Mouse (Mus musculus): Measurements from ENCODE around the gene Itih5. TPM values are rescaled to one million over a fixed set of nuclear protein-coding genes. Genes with fewer than 3 reads are reported as not detected.

Itih5 gene
- polyA plus RNA-seq, 1 experiment from 2014 or later = 1.4 TPM

GRCm38 (mm10) chr2:10157184-10157583 lies 3.8 kb downstream of the Itih5 start:
- H3K9ac ChIP-seq (replicated peaks; ENCODE audit: low read depth, low read length) = no peak overlapping the region
- H3K36me3 ChIP-seq (ENCODE audit: control insufficient read depth, insufficient read depth, low read length) = no peaks in the 10 kb centered on the region
- no peak overlapping the region for H3K4me2 ChIP-seq (ENCODE audit: low read depth, low read length)
- no peak for ATAC-seq (ENCODE audit: low read depth)
- 87% methylated on average over 10 of the region's 10 CpGs for WGBS
- H3K9me3 ChIP-seq (ENCODE audit: control insufficient read depth, low read length) = no peaks in the 10 kb centered on the region
- no peaks in the 10 kb centered on the region for H3K4me1 ChIP-seq (ENCODE audit: control insufficient read depth, insufficient read depth, low read length)
- H3K4me3 ChIP-seq (ENCODE audit: low read depth, low read length) = no peak overlapping the region
- no peak overlapping the region for H3K27ac ChIP-seq (ENCODE audit: low read depth, low read length)
- no peaks in the 10 kb centered on the region for H3K27me3 ChIP-seq (ENCODE audit: control insufficient read depth, insufficient read depth, low read length)

GRCm38 (mm10) chr2:10162011-10162410 lies 8.6 kb downstream of the Itih5 start:
- Histone ChIP-seq H3K27me3 (ENCODE audit: control insufficient read depth, insufficient read depth, low read length) (no peaks in the 10 kb centered on the region), H3K4me1 (ENCODE audit: control insufficient read depth, insufficient read depth, low read length) (no peaks in the 10 kb centered on the region), H3K4me2 (ENCODE audit: low read depth, low read length) (no peak overlapping the region), H3K9ac (replicated peaks; ENCODE audit: low read depth, low read length) (no peak overlapping the region), H3K36me3 (ENCODE audit: control insufficient read depth, insufficient read depth, low read length) (no peaks in the 10 kb centered on the region), H3K27ac (ENCODE audit: low read depth, low read length) (no peak overlapping the region), H3K4me3 (ENCODE audit: low read depth, low read length) (no peak overlapping the region), H3K9me3 (ENCODE audit: control insufficient read depth, low read length) (no peaks in the 10 kb centered on the region)
- no peak for ATAC-seq (ENCODE audit: low read depth)
- WGBS = 89% methylated on average over 4 of the region's 4 CpGs

- no peak overlapping the region for H3K9ac ChIP-seq (replicated peaks; ENCODE audit: low read depth, low read length)
- 70% methylated on average over 6 of the region's 6 CpGs for WGBS
- no peaks in the 10 kb centered on the region for H3K9me3 ChIP-seq (ENCODE audit: control insufficient read depth, low read length)
These were observed 13.3 kb downstream of the Itih5 start for GRCm38 (mm10) chr2:10166635-10167034.

GRCm38 (mm10) chr2:10167283-10167682 lies 13.9 kb downstream of the Itih5 start:
- no peaks in the 10 kb centered on the region for H3K4me1 ChIP-seq (ENCODE audit: control insufficient read depth, insufficient read depth, low read length)
- no peak for ATAC-seq (ENCODE audit: low read depth)
- no peaks in the 10 kb centered on the region for H3K27me3 ChIP-seq (ENCODE audit: control insufficient read depth, insufficient read depth, low read length)
- H3K9ac ChIP-seq (replicated peaks; ENCODE audit: low read depth, low read length) = no peak overlapping the region
- no peak overlapping the region for H3K4me3 ChIP-seq (ENCODE audit: low read depth, low read length)
- no peaks in the 10 kb centered on the region for H3K36me3 ChIP-seq (ENCODE audit: control insufficient read depth, insufficient read depth, low read length)
- WGBS = 94% methylated on average over 11 of the region's 11 CpGs
- H3K9me3 ChIP-seq (ENCODE audit: control insufficient read depth, low read length) = no peaks in the 10 kb centered on the region
- H3K4me2 ChIP-seq (ENCODE audit: low read depth, low read length) = no peak overlapping the region
- H3K27ac ChIP-seq (ENCODE audit: low read depth, low read length) = no peak overlapping the region

More at GRCm38 (mm10) chr2:10166635-10167034, 13.3 kb downstream of the Itih5 start:
- Histone ChIP-seq H3K27ac (ENCODE audit: low read depth, low read length) (no peak overlapping the region), H3K4me2 (ENCODE audit: low read depth, low read length) (no peak overlapping the region), H3K27me3 (ENCODE audit: control insufficient read depth, insufficient read depth, low read length) (no peaks in the 10 kb centered on the region), H3K36me3 (ENCODE audit: control insufficient read depth, insufficient read depth, low read length) (no peaks in the 10 kb centered on the region), H3K4me1 (ENCODE audit: control insufficient read depth, insufficient read depth, low read length) (no peaks in the 10 kb centered on the region), H3K4me3 (ENCODE audit: low read depth, low read length) (no peak overlapping the region)
- ATAC-seq (ENCODE audit: low read depth) = no peak

GRCm38 (mm10) chr2:10168016-10168415 lies 14.6 kb downstream of the Itih5 start:
- no peaks in the 10 kb centered on the region for H3K4me1 ChIP-seq (ENCODE audit: control insufficient read depth, insufficient read depth, low read length)
- no peak overlapping the region for H3K4me3 ChIP-seq (ENCODE audit: low read depth, low read length)
- H3K27me3 ChIP-seq (ENCODE audit: control insufficient read depth, insufficient read depth, low read length) = no peaks in the 10 kb centered on the region
- H3K27ac ChIP-seq (ENCODE audit: low read depth, low read length) = no peak overlapping the region
- WGBS = 55% methylated on average over 8 of the region's 8 CpGs
- no peak for ATAC-seq (ENCODE audit: low read depth)
- H3K9ac ChIP-seq (replicated peaks; ENCODE audit: low read depth, low read length) = no peak overlapping the region
- no peaks in the 10 kb centered on the region for H3K9me3 ChIP-seq (ENCODE audit: control insufficient read depth, low read length)
- no peak overlapping the region for H3K4me2 ChIP-seq (ENCODE audit: low read depth, low read length)
- H3K36me3 ChIP-seq (ENCODE audit: control insufficient read depth, insufficient read depth, low read length) = no peaks in the 10 kb centered on the region

GRCm38 (mm10) chr2:10169991-10170390 lies 16.6 kb downstream of the Itih5 start:
- no peaks in the 10 kb centered on the region for H3K4me1 ChIP-seq (ENCODE audit: control insufficient read depth, insufficient read depth, low read length)
- ATAC-seq (ENCODE audit: low read depth) = no peak
- H3K4me3 ChIP-seq (ENCODE audit: low read depth, low read length) = no peak overlapping the region
- H3K4me2 ChIP-seq (ENCODE audit: low read depth, low read length) = no peak overlapping the region
- WGBS = 86% methylated on average over 16 of the region's 16 CpGs
- no peak overlapping the region for H3K9ac ChIP-seq (replicated peaks; ENCODE audit: low read depth, low read length)
- H3K9me3 ChIP-seq (ENCODE audit: control insufficient read depth, low read length) = no peaks in the 10 kb centered on the region
- H3K27me3 ChIP-seq (ENCODE audit: control insufficient read depth, insufficient read depth, low read length) = no peaks in the 10 kb centered on the region
- no peak overlapping the region for H3K27ac ChIP-seq (ENCODE audit: low read depth, low read length)
- no peaks in the 10 kb centered on the region for H3K36me3 ChIP-seq (ENCODE audit: control insufficient read depth, insufficient read depth, low read length)

- WGBS = 73% methylated on average over 3 of the region's 3 CpGs
- Histone ChIP-seq H3K4me3 (ENCODE audit: low read depth, low read length) (no peak overlapping the region), H3K4me2 (ENCODE audit: low read depth, low read length) (no peak overlapping the region), H3K4me1 (ENCODE audit: control insufficient read depth, insufficient read depth, low read length) (no peaks in the 10 kb centered on the region), H3K9me3 (ENCODE audit: control insufficient read depth, low read length) (no peaks in the 10 kb centered on the region), H3K27me3 (ENCODE audit: control insufficient read depth, insufficient read depth, low read length) (no peaks in the 10 kb centered on the region), H3K9ac (replicated peaks; ENCODE audit: low read depth, low read length) (no peak overlapping the region), H3K27ac (ENCODE audit: low read depth, low read length) (no peak overlapping the region), H3K36me3 (ENCODE audit: control insufficient read depth, insufficient read depth, low read length) (no peaks in the 10 kb centered on the region)
- ATAC-seq (ENCODE audit: low read depth) = no peak
These were observed 40.2 kb downstream of the Itih5 start for GRCm38 (mm10) chr2:10193553-10193952.

- no peak for ATAC-seq (ENCODE audit: low read depth)
- no peak overlapping the region for H3K4me3 ChIP-seq (ENCODE audit: low read depth, low read length)
- no peaks in the 10 kb centered on the region for H3K9me3 ChIP-seq (ENCODE audit: control insufficient read depth, low read length)
- no peaks in the 10 kb centered on the region for H3K36me3 ChIP-seq (ENCODE audit: control insufficient read depth, insufficient read depth, low read length)
- H3K27ac ChIP-seq (ENCODE audit: low read depth, low read length) = no peak overlapping the region
- H3K9ac ChIP-seq (replicated peaks; ENCODE audit: low read depth, low read length) = no peak overlapping the region
- WGBS = 75% methylated on average over 3 of the region's 3 CpGs
- no peaks in the 10 kb centered on the region for H3K4me1 ChIP-seq (ENCODE audit: control insufficient read depth, insufficient read depth, low read length)
- H3K27me3 ChIP-seq (ENCODE audit: control insufficient read depth, insufficient read depth, low read length) = no peaks in the 10 kb centered on the region
- H3K4me2 ChIP-seq (ENCODE audit: low read depth, low read length) = no peak overlapping the region
These were observed 41.8 kb downstream of the Itih5 start for GRCm38 (mm10) chr2:10195162-10195561.

GRCm38 (mm10) chr2:10199326-10199725 lies 46.0 kb downstream of the Itih5 start:
- Histone ChIP-seq H3K9me3 (ENCODE audit: control insufficient read depth, low read length) (no peaks in the 10 kb centered on the region), H3K27ac (ENCODE audit: low read depth, low read length) (no peak overlapping the region), H3K4me2 (ENCODE audit: low read depth, low read length) (no peak overlapping the region), H3K4me1 (ENCODE audit: control insufficient read depth, insufficient read depth, low read length) (no peaks in the 10 kb centered on the region), H3K36me3 (ENCODE audit: control insufficient read depth, insufficient read depth, low read length) (no peaks in the 10 kb centered on the region), H3K27me3 (ENCODE audit: control insufficient read depth, insufficient read depth, low read length) (no peaks in the 10 kb centered on the region), H3K9ac (replicated peaks; ENCODE audit: low read depth, low read length) (no peak overlapping the region), H3K4me3 (ENCODE audit: low read depth, low read length) (no peak overlapping the region)
- no peak for ATAC-seq (ENCODE audit: low read depth)
- 86% methylated on average over 2 of the region's 2 CpGs for WGBS
